Mouse (Mus musculus) liver, embryonic 15.5 days (tissue): ENCODE data around the gene Mark2. TPM values are rescaled to one million over a fixed set of nuclear protein-coding genes. Genes with fewer than 3 reads are reported as not detected.
A peak's percentile ranks its signal among the peaks of the same experiment; 100 is the strongest.

Experiments
- ATAC-seq: fragments of 200-750 bp; cut with Nextera tagmentation; 2 replicates; pipeline ENCODE4 v1.8.0; 2017; ENCODE audit warnings: moderate number of reproducible peaks, mild to moderate bottlenecking, moderate library complexity; ENCODE audit not compliant: insufficient read depth
- H3K27ac ChIP-seq: fragments of 300-500 bp; sonication (generic); replicated peaks from 2 replicates; pipeline ENCODE4 v1.5.1; 2015; ENCODE audit warnings: mild to moderate bottlenecking, inconsistent platforms
- H3K27me3 ChIP-seq: fragments of 300-500 bp; sonication (generic); 2 replicates; pipeline ENCODE4 v1.6.1; 2015; ENCODE audit warnings: mild to moderate bottlenecking, inconsistent platforms
- H3K36me3 ChIP-seq: fragments of 300-500 bp; sonication (generic); replicated peaks from 2 replicates; pipeline ENCODE4 v1.6.1; 2015; ENCODE audit warnings: moderate library complexity, mild to moderate bottlenecking, inconsistent platforms
- H3K4me1 ChIP-seq: fragments of 300-500 bp; sonication (generic); replicated peaks from 2 replicates; pipeline ENCODE4 v1.6.1; 2015; ENCODE audit warnings: inconsistent platforms
- H3K4me2 ChIP-seq: fragments of 300-500 bp; sonication (generic); 2 replicates; pipeline ENCODE4 v1.6.1; 2015; ENCODE audit warnings: moderate library complexity, mild to moderate bottlenecking, inconsistent platforms
- H3K4me3 ChIP-seq: fragments of 300-500 bp; sonication (generic); replicated peaks from 2 replicates; pipeline ENCODE4 v1.5.1; 2015; ENCODE audit warnings: mild to moderate bottlenecking, inconsistent platforms
- H3K9ac ChIP-seq: fragments of 300-500 bp; sonication (generic); 2 replicates; pipeline ENCODE4 v1.6.1; 2015; ENCODE audit warnings: moderate library complexity, mild to moderate bottlenecking, inconsistent platforms
- H3K9me3 ChIP-seq: fragments of 300-500 bp; sonication (generic); replicated peaks from 2 replicates; pipeline ENCODE4 v1.6.1; 2016; ENCODE audit warnings: inconsistent platforms
- WGBS: fragments of 180-500 bp; shearing (Covaris S2); methylation state at CpG from one replicate; pipeline ENCODE4 v1.1.7; 2015; ENCODE audit warnings: mixed read lengths; ENCODE audit not compliant: insufficient replicate concordance; 5-methylcytosine and 5-hydroxymethylcytosine counted together
- polyA plus RNA-seq: library from polyadenylated mRNA; unstranded; fragments of >200 nt; fragmentation: Nextera tagmentation; extraction: Ambion mirVana; gene quantifications from 2 replicates; pipeline ENCODE4 v1.2.1, GENCODE M21; 2015

Gene Mark2
- polyA plus RNA-seq, 1 experiment from 2014 or later: 20.0 TPM

GRCm38 (mm10) chr19:7294098-7294876, 47.4 kb downstream of the Mark2 start:
- H3K4me3 ChIP-seq: peak overlapping the region; percentile 57
- peak overlapping the region; percentile 53 for H3K9ac ChIP-seq
- H3K4me2 ChIP-seq: peak overlapping the region; percentile 79
- H3K27ac ChIP-seq: peak overlapping the region; percentile 88
- WGBS: 31% methylated on average over 8 of the region's 8 CpGs
- H3K27me3 ChIP-seq: no peaks in the 10 kb centered on the region
- H3K4me1 ChIP-seq: peaks cover 90% of the 10 kb centered on the region
- H3K36me3 ChIP-seq: peaks cover 20% of the 10 kb centered on the region
- ATAC-seq: 0 out of 2 replicates have a peak, but pooled peaks have one; percentile 10
- H3K9me3 ChIP-seq: no peaks in the 10 kb centered on the region

GRCm38 (mm10) chr19:7291958-7292709, 49.5 kb downstream of the Mark2 start:
- ATAC-seq: no peak
- H3K27ac ChIP-seq: no peak overlapping the region
- H3K4me1 ChIP-seq: peaks cover 70% of the 10 kb centered on the region
- H3K27me3 ChIP-seq: no peaks in the 10 kb centered on the region
- H3K9ac ChIP-seq: no peak overlapping the region
- H3K36me3 ChIP-seq: peaks cover 34% of the 10 kb centered on the region
- H3K4me2 ChIP-seq: no peak overlapping the region
- WGBS: 69% methylated on average over 7 of the region's 7 CpGs
- no peaks in the 10 kb centered on the region for H3K9me3 ChIP-seq
- no peak overlapping the region for H3K4me3 ChIP-seq

GRCm38 (mm10) chr19:7289767-7290166, 51.9 kb downstream of the Mark2 start:
- 25% methylated on average over 2 of the region's 2 CpGs for WGBS
- H3K9me3 ChIP-seq: no peaks in the 10 kb centered on the region

GRCm38 (mm10) chr19:7288288-7288687, 53.4 kb downstream of the Mark2 start:
- H3K36me3 ChIP-seq: peaks cover 72% of the 10 kb centered on the region
- no peak overlapping the region for H3K4me2 ChIP-seq
- peaks cover 31% of the 10 kb centered on the region for H3K4me1 ChIP-seq
- H3K9me3 ChIP-seq: no peaks in the 10 kb centered on the region
- H3K4me3 ChIP-seq: no peak overlapping the region
- H3K27ac ChIP-seq: no peak overlapping the region
- no peak for ATAC-seq
- no peak overlapping the region for H3K9ac ChIP-seq
- H3K27me3 ChIP-seq: no peaks in the 10 kb centered on the region
- 70% methylated on average over 3 of the region's 3 CpGs for WGBS

More at GRCm38 (mm10) chr19:7289767-7290166, 51.9 kb downstream of the Mark2 start:
- Histone ChIP-seq H3K4me3 (no peak overlapping the region), H3K9ac (no peak overlapping the region), H3K27ac (no peak overlapping the region), H3K4me1 (peaks cover 46% of the 10 kb centered on the region), H3K4me2 (no peak overlapping the region), H3K36me3 (peaks cover 57% of the 10 kb centered on the region), H3K27me3 (no peaks in the 10 kb centered on the region)
- no peak for ATAC-seq

- H3K9me3 ChIP-seq: no peaks in the 10 kb centered on the region
- H3K4me2 ChIP-seq: no peak overlapping the region
- H3K4me3 ChIP-seq: no peak overlapping the region
- ATAC-seq: no peak
- H3K27me3 ChIP-seq: no peaks in the 10 kb centered on the region
- 74% methylated on average over 12 of the region's 12 CpGs for WGBS
- peaks cover 88% of the 10 kb centered on the region for H3K36me3 ChIP-seq
- H3K4me1 ChIP-seq: peaks cover 17% of the 10 kb centered on the region
- H3K27ac ChIP-seq: no peak overlapping the region
- no peak overlapping the region for H3K9ac ChIP-seq
Measured at GRCm38 (mm10) chr19:7286563-7287315, 54.9 kb downstream of the Mark2 start.

- Histone ChIP-seq H3K36me3 (peaks cover 99% of the 10 kb centered on the region), H3K4me1 (no peaks in the 10 kb centered on the region; the same call in 1 of the 2 replicates), H3K27ac (no peak overlapping the region), H3K4me3 (no peak overlapping the region), H3K9ac (no peak overlapping the region), H3K4me2 (no peak overlapping the region), H3K27me3 (no peaks in the 10 kb centered on the region), H3K9me3 (no peaks in the 10 kb centered on the region)
- 88% methylated on average over 18 of the region's 18 CpGs for WGBS
- no peak for ATAC-seq
Measured at GRCm38 (mm10) chr19:7280557-7281330, 60.9 kb downstream of the Mark2 start.

GRCm38 (mm10) chr19:7279114-7279513, 62.5 kb downstream of the Mark2 start:
- H3K27me3 ChIP-seq: no peaks in the 10 kb centered on the region
- H3K9me3 ChIP-seq: no peaks in the 10 kb centered on the region
- no peaks in the 10 kb centered on the region; the same call in 1 of the 2 replicates for H3K4me1 ChIP-seq
- WGBS: 55% methylated on average over 6 of the region's 6 CpGs
- no peak overlapping the region for H3K4me2 ChIP-seq
- no peak overlapping the region for H3K27ac ChIP-seq
- H3K9ac ChIP-seq: no peak overlapping the region
- H3K36me3 ChIP-seq: peaks cover 83% of the 10 kb centered on the region
- no peak for ATAC-seq
- no peak overlapping the region for H3K4me3 ChIP-seq

GRCm38 (mm10) chr19:7278200-7278906, 63.3 kb downstream of the Mark2 start:
- H3K36me3 ChIP-seq: peaks cover 81% of the 10 kb centered on the region

GRCm38 (mm10) chr19:7276796-7277195, 64.9 kb downstream of the Mark2 start:
- peaks cover 65% of the 10 kb centered on the region for H3K36me3 ChIP-seq
- ATAC-seq: no peak
- H3K4me1 ChIP-seq: no peaks in the 10 kb centered on the region; the same call in 1 of the 2 replicates
- H3K9ac ChIP-seq: no peak overlapping the region
- no peak overlapping the region for H3K27ac ChIP-seq
- no peaks in the 10 kb centered on the region for H3K27me3 ChIP-seq
- no peaks in the 10 kb centered on the region for H3K9me3 ChIP-seq
- no peak overlapping the region for H3K4me2 ChIP-seq
- no peak overlapping the region for H3K4me3 ChIP-seq
- WGBS: 90% methylated on average over 7 of the region's 7 CpGs

More at GRCm38 (mm10) chr19:7278200-7278906, 63.3 kb downstream of the Mark2 start:
- Histone ChIP-seq H3K27me3 (no peaks in the 10 kb centered on the region), H3K9me3 (no peaks in the 10 kb centered on the region), H3K4me1 (no peaks in the 10 kb centered on the region; the same call in 1 of the 2 replicates), H3K27ac (no peak overlapping the region), H3K4me2 (no peak overlapping the region), H3K9ac (no peak overlapping the region), H3K4me3 (no peak overlapping the region)
- 78% methylated on average over 6 of the region's 6 CpGs for WGBS
- no peak for ATAC-seq
